Mouse (Mus musculus): ENCODE measurements around the gene Pard3.

- TF ChIP-seq CTCF (IDR thresholded peaks at IDR 0.05; ENCODE audit: borderline replicate concordance, insufficient read depth, low read depth, low read length) (no peak), POLR2A (IDR thresholded peaks at IDR 0.05; ENCODE audit: borderline replicate concordance, insufficient read depth, low read length) (no peak)
These were observed 54.7 kb downstream of the Pard3 start for GRCm38 (mm10) chr8:127118373-127118861.

All from cerebellum, adult 2 months (tissue).